Mouse (Mus musculus): ENCODE measurements around the gene Trpc3. TPM values are rescaled to one million over a fixed set of nuclear protein-coding genes. Genes with fewer than 3 reads are reported as not detected.
"Not testable (repeated sequence)": the region's sequence is repeated elsewhere in the genome, so short reads cannot be mapped to it uniquely, and the experiment has no call there.

Trpc3 gene
- total RNA-seq, 2 experiments from 2014 or later = 7.5 to 8.9 TPM

DNA sequence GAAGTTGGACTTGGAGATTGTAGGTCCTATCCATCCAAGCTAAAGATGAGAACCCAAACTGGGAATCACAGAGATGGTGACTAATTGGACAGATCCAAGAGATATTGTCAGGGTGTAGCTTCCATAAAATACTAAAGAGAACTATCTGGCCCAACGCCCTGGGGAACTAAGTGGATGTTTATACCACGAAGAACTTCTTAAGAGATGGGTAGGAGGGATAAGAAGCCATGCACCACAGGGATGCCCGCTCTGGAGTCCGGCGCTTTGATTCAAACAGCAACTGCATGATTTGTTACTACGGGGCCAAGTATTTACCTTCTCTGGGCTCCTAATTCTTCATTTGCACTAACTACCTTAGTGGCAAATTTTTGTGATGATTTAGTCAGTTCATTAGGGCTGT is 77.3 kb downstream of the Trpc3 start:
- no peak for DNase-seq
- intact Hi-C loops (cut with DNase I) = no loop called here

DNA sequence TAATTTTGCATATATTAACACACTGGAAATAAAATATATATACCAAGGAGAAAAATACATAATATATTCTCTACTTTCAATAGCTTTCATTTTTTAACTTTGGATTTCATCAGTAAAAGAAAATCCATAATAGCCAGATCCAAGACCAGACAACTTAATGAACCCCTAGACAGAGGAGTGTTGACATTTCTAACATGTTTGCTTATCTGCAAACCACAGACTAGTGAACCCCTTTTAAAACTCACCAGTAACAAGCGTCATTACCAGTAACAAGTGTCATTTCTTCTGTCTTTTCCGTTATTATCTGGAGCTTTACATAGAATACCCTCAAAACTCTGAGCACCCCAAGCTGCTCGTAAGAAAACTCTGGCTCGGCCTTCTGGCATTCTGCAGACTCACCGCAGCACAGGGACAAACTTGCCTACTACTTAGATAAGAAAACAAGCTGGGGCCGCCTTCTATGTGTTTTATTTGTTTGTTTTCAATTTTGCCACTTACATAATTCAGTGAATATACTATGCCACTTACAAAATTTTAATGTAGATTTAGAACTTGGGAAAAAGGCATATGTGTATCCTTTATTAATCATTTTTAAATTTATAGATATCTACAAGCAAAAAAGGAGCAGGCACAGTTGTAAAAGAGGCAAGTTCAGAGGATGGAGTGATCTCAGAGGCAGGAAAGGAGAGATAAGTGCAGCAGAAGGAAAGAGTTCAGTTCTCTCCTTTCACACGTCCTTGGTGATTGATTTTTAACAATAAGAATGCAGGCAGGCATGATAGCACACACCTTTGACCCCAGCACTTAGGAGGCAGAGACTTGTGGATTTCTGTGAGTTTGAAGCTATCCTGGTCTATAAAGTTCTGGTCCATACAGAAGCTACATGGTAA is 83.8 kb downstream of the Trpc3 start:
- intact Hi-C loops (cut with DNase I) = no loop called here
- no peak for DNase-seq

DNA sequence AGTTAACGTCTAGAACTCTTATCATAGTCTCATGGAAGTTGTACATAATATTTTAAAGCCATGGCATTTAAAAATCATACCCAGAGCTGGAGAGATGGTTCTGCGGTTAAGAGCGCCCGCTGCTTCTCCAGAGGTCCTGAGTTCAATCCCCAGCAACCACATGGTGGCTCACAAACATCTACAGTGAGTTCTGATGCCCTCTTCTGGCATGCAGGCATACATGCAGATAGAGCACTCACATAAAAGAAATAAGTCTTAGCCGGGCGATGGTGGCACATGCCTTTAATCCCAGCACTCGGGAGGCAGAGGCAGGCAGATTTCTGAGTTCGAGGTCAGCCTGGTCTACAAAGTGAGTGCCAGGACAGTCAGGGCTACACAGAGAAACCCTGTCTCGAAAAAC is 90.2 kb downstream of the Trpc3 start:
- DNase-seq; intact Hi-C loops (cut with DNase I): not testable (repeated sequence)

DNA sequence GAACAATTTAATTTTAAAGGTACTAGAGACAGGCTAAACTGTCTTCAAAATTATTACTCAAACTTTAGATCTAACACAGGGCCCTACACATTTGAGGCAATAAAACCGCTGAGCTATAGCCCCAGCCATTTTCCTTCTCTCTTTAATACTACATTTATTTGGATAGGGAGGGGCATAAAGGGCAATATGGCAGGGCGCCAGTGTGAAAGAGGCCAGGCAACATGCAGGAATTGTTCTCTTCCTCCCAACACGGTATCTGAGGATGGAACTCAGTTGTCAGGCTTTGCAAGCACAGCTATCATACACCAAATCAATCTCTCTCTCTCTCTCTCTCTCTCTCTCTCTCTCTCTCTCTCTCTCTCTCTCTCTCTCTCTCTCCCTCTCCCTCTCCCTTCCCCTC is 91.2 kb downstream of the Trpc3 start:
- intact Hi-C loops (cut with DNase I) = no loop called here

DNA sequence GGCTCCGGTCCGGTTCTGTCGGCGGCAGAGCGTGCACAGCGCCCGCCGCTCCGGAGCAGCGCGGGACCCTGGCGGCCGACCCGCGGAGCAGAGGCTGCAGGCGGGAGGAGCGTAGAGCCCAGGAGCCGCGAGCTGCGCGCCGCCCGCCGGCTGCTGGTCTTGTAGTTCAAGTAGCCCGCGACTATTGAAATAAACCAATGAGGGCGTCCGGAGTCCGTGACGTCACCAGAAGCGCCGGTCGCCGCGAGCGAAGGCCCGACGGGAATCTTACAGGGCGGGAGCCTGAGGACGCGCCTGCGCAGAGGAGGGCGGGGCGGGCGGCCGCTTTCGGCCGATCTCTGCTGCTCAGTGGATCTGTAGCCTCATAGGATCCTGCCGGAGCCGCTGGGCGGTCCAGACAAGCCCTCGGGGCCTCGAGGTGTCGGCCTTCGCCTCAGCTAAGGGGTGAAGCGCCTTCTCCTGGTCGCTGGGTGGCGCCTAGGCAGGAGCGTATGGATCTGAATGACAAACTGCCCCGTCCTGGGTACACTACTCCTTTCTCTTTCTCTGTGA is 118.1 kb downstream of the Trpc3 start, which contains the start of gene Ccna2:
Ccna2 (minus strand) TSS at position 324 of the 552 bp plus-strand sequence.
- intact Hi-C loops (cut with DNase I) = loop anchor here (2.0 kb wide), 1 partner anchor 19 kb away; the partner anchor contains the start of gene Exosc9
- DNase-seq = peak; percentile 99

More for the DNA sequence above, 91.2 kb downstream of the Trpc3 start:
- DNase-seq = no peak

DNA sequence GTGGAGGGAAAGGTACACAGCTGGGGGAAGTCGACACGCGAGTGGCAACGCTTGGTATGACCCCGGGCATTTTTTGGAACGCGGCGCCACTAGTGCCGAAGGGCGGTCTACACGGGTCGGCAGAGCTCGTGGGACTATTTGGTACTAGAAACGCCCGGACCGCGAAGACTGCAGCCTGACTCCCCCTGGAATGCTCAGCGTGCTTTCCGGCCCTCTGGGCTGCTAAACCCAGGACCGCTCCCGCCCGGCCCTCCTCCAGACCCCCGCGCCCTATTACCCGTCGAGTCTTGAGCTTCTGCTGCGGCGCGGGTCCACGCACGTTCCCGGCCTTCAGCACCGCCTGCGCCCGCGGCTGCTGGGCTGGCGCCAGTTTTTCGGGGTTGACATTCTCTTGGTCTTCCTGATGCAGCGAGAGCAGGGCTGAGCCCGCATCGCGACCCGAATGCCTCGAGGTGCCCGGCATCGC is 118.6 kb downstream of the Trpc3 start:
- DNase-seq = no peak
- intact Hi-C loops (cut with DNase I) = loop anchor here (2.0 kb wide), 1 partner anchor 19 kb away; the partner anchor contains the start of gene Exosc9

Other genes with a start within 250 kb of the Trpc3 start
- gene Anxa5, start 214.3 kb downstream of the Trpc3 start, total RNA-seq (2021) = 100 to 1,000 TPM; 166 to 168 TPM
- gene 1810062G17Rik, start 214.2 kb downstream of the Trpc3 start, total RNA-seq (2021) = under 1 TPM; 0.24 to 0.74 TPM
- gene Gm11549, start 168.4 kb downstream of the Trpc3 start, total RNA-seq (2021) = not detected
- gene Exosc9, start 137.6 kb downstream of the Trpc3 start, total RNA-seq (2021) = 10 to 100 TPM; 19.6 to 21.5 TPM
- gene Ccna2, start 118.0 kb downstream of the Trpc3 start, total RNA-seq (2021) = 10 to 100 TPM in 1 of 2 experiments, 1 to 10 TPM in 1; 7.7 to 13.6 TPM
- 1 to 10 TPM; 5.3 to 7.2 TPM for gene Bbs7, start 76.7 kb downstream of the Trpc3 start, total RNA-seq (2021)
- 10 to 100 TPM; 42.1 to 44.2 TPM for gene 4932438A13Rik, start 172.9 kb upstream of the Trpc3 start, total RNA-seq (2021)

Data from heart, postnatal 14 days (tissue).